Mouse (Mus musculus) cerebellum, adult 2 months (tissue): ENCODE results near the gene Defb28. TPM values are rescaled to one million over a fixed set of nuclear protein-coding genes. Genes with fewer than 3 reads are reported as not detected.

Source experiments
- DNase-seq, 2 experiments: peaks; one replicate each; pipeline ENCODE4 v3.0.0; 2021
- H3K27ac ChIP-seq: fragments of 200-500 bp; 2 replicates; pipeline ENCODE4 v1.5.1; 2012; ENCODE audit warnings: low read length, control low read depth, inconsistent platforms; ENCODE audit not compliant: insufficient read depth
- H3K27me3 ChIP-seq: fragments of 200-500 bp; 2 replicates; pipeline ENCODE4 v1.6.1; 2012; ENCODE audit warnings: inconsistent platforms, mild to moderate bottlenecking, low read length, moderate library complexity; ENCODE audit not compliant: control insufficient read depth, insufficient read depth
- H3K4me1 ChIP-seq: fragments of 200-500 bp; 2 replicates; pipeline ENCODE4 v1.6.1; 2011; ENCODE audit warnings: low read length; ENCODE audit not compliant: control insufficient read depth, insufficient read depth
- H3K4me3 ChIP-seq: fragments of 200-500 bp; replicated peaks from 2 replicates; pipeline ENCODE3; 2011; ENCODE audit warnings: mild to moderate bottlenecking, low read depth, low read length, control low read depth; ENCODE audit not compliant: insufficient read depth
- CTCF ChIP-seq: fragments of 200-500 bp; IDR thresholded peaks from 2 replicates; pipeline ENCODE4 v1.5.1; 2011; ENCODE audit warnings: low read depth, mild to moderate bottlenecking, control low read depth, low read length, moderate library complexity, borderline replicate concordance; ENCODE audit not compliant: insufficient read depth
- POLR2A ChIP-seq: fragments of 200-500 bp; IDR thresholded peaks from 2 replicates; pipeline ENCODE4 v1.6.1; 2011; ENCODE audit warnings: low read length, control low read depth, borderline replicate concordance; ENCODE audit not compliant: insufficient read depth
- WGBS: fragments of 180-500 bp; shearing (Covaris S2); methylation state at CpG from one replicate; pipeline ENCODE4 v1.1.7; 2018; 5-methylcytosine and 5-hydroxymethylcytosine counted together
- polyA plus RNA-seq: library from polyadenylated mRNA; depleted of rRNA; stranded (reverse); fragments of >200 nt; gene quantifications from 2 replicates; pipeline ENCODE4 v1.2.3, GENCODE M21; 2012; rRNA removed

The Defb28 gene
- polyA plus RNA-seq, 1 experiment, result not detected

- 80% methylated on average over 4 of the region's 4 CpGs for WGBS
- H3K4me1 ChIP-seq, result no peaks in the 10 kb centered on the region
- TF ChIP-seq CTCF, result no peak
- no peak for TF ChIP-seq POLR2A
- no peak overlapping the region for H3K27ac ChIP-seq
- no peaks in the 10 kb centered on the region for H3K27me3 ChIP-seq
- H3K4me3 ChIP-seq, result no peak overlapping the region
- no peak for DNase-seq
Measured at GRCm38 (mm10) chr2:152569881-152570280, 51.8 kb downstream of the Defb28 start.

- Histone ChIP-seq H3K27me3 (no peaks in the 10 kb centered on the region), H3K4me3 (no peak overlapping the region), H3K27ac (no peak overlapping the region), H3K4me1 (no peaks in the 10 kb centered on the region)
- WGBS, result 83% methylated on average over 6 of the region's 6 CpGs
- no peak for DNase-seq
- TF ChIP-seq POLR2A (no peak), CTCF (no peak)
Measured at GRCm38 (mm10) chr2:152570313-152570712, 52.3 kb downstream of the Defb28 start.

Other genes starting within 250 kb of the Defb28 start
- 38.7 and 40.9 TPM in 2 replicates for gene Tbc1d20, start 224.4 kb upstream of the Defb28 start, polyA plus RNA-seq
- 205 and 208 TPM in 2 replicates for gene Rbck1, start 185.6 kb upstream of the Defb28 start, polyA plus RNA-seq
- gene Trib3, start 174.2 kb upstream of the Defb28 start, polyA plus RNA-seq, result 1.1 TPM in 2 replicates
- gene Nrsn2, start 141.6 kb upstream of the Defb28 start, polyA plus RNA-seq, result 124 and 142 TPM in 2 replicates
- 11.1 and 12.1 TPM in 2 replicates for gene Sox12, start 120.2 kb upstream of the Defb28 start, polyA plus RNA-seq
- gene Zcchc3, start 103.2 kb upstream of the Defb28 start, polyA plus RNA-seq, result 10.7 and 11.9 TPM in 2 replicates
- gene 6820408C15Rik, start 102.7 kb upstream of the Defb28 start, polyA plus RNA-seq, result 2.6 and 3.9 TPM in 2 replicates
- gene Defb23, start 53.6 kb upstream of the Defb28 start, polyA plus RNA-seq, result not detected in 2 replicates
- gene Defb20, start 41.2 kb upstream of the Defb28 start, polyA plus RNA-seq, result 0.23 TPM in 1 of 2 replicates, not detected in the other
- not detected in 2 replicates for gene Defb22, start 28.1 kb upstream of the Defb28 start, polyA plus RNA-seq
- not detected in 2 replicates for gene Defb26, start 6.6 kb upstream of the Defb28 start, polyA plus RNA-seq
- not detected in 2 replicates for gene Defb29, start 21.8 kb downstream of the Defb28 start, polyA plus RNA-seq
- gene Gm17416, start 51.1 kb downstream of the Defb28 start, polyA plus RNA-seq, result not detected in 2 replicates
- gene Defb21, start 54.5 kb downstream of the Defb28 start, polyA plus RNA-seq, result not detected in 2 replicates
- gene Defb19, start 62.1 kb downstream of the Defb28 start, polyA plus RNA-seq, result not detected in 2 replicates
- gene Defb45, start 81.1 kb downstream of the Defb28 start, polyA plus RNA-seq, result not detected in 2 replicates
- not detected in 2 replicates for gene Defb36, start 86.1 kb downstream of the Defb28 start, polyA plus RNA-seq
- gene Defb25, start 104.8 kb downstream of the Defb28 start, polyA plus RNA-seq, result not detected in 2 replicates
- 0.76 and 0.90 TPM in 2 replicates for gene Rem1, start 108.7 kb downstream of the Defb28 start, polyA plus RNA-seq
- 80.5 and 83.5 TPM in 2 replicates for gene H13, start 151.2 kb downstream of the Defb28 start, polyA plus RNA-seq
- gene Mcts2, start 168.8 kb downstream of the Defb28 start, polyA plus RNA-seq, result 19.2 and 19.9 TPM in 2 replicates
- 63.8 and 68.7 TPM in 2 replicates for gene Id1, start 218.0 kb downstream of the Defb28 start, polyA plus RNA-seq
- 9.2 and 9.7 TPM in 2 replicates for gene Cox4i2, start 235.9 kb downstream of the Defb28 start, polyA plus RNA-seq